Mouse (Mus musculus): Measurements from ENCODE around the gene Gm9903. TPM values are rescaled to one million over a fixed set of nuclear protein-coding genes. Genes with fewer than 3 reads are reported as not detected.

Gene Gm9903
- total and polyA plus RNA-seq, 3 experiments = 0.16 to 0.26 (median 0.21) TPM

DNA sequence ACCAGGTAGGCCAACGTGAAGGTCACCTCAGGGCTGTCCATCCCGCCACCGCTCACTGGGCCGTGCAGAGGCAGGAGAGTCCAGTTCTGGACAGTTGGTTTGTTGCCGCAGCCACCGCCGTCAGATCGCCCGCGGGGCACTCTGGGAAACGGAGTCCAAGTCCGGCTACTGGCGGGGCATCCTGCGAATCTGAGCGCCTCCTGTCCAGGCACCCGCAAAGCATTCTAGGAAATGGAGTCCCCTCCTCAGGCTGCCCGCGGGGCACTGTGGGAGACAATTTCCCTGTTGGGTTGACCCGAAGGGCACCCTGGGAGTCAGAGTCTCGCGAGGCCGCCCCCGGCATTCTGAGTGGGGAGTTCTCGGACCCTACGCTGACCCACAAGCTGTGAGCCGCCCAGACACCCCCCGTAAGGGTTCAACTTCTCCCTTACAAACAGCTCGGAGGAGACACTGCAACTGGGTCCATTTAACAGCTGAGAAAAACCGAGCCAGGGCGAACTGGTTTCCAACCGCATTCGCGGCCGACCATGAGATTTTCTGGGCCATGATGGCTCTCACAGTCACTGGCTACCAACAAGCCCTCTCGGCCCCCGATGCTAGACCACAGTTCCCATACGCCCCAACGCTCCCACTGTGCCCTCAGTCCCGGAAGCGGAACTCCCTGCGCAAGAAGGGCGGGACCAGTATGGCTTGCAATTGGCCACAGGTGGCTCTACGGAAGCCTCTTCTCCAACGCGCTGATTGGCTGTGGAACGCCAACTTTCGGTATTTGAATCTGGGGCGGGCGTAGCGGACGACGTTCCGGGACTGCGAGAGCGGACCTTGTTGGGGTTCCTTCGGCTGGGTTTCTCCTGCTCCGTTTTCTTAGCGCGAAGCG is 28.3 kb downstream of the Gm9903 start, which contains the start of the genes Tacc3 and Tmem129 (continued):
- TF ChIP-seq TCF12 (IDR thresholded peaks at IDR 0.05; ENCODE audit: low read depth, low read length) (peak; percentile 39), MAX (IDR thresholded peaks at IDR 0.05; ENCODE audit: low read length) (no peak), JUN (IDR thresholded peaks at IDR 0.05; ENCODE audit: insufficient read depth, low read depth, low read length) (no peak), ZC3H11A (IDR thresholded peaks at IDR 0.05; ENCODE audit: low read depth, low read length) (no peak), CTCF (conservative IDR thresholded peaks at IDR 0.05 in 1 of 2, IDR thresholded peaks at IDR 0.05 in 1 of 2; ENCODE audit: low read depth in 2 of 2, low read length in 2 of 2) (no peak), TBP (conservative IDR thresholded peaks at IDR 0.05; ENCODE audit: low read depth, low read length) (peak; percentile 51), POLR2AphosphoS2 (IDR thresholded peaks at IDR 0.05; ENCODE audit: low read depth, low read length) (peak; percentile 79; the same call in 1 of the 2 replicates)

DNA sequence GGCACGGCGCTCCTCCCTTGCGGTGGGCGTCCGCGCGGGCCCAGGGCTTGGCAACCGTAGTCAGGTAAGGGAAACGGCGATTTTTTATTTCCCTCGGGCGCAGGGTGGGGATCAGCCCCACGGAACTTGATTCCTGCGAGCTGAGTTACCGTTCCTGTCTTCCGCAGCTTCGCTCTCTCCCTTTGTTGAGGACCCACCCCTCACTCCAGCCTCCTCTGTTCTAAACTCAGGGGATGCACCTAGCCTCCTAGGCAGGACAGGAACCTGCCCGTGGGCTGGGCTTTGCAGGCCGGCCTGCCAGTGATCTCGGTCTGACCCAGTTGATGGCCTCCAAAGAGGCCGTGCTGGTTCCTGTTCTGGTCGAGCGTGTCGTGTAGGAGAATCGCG is 28.9 kb downstream of the Gm9903 start:
- peak; percentile 57 for DNase-seq (ENCODE audit: extremely low read depth)
- in situ Hi-C loops (cut with MboI; ENCODE audit: low pct_ligation_motif_present, low pct_unique_long_range_greater_than_20kb, low sequenced_read_pairs) (no loop called here), dilution Hi-C loops (cut with MboI; ENCODE audit: extremely low pct_ligation_motif_present, extremely low pct_unique_long_range_greater_than_20kb, low sequenced_read_pairs) (no loop called here)
- H3K4me1 ChIP-seq (ENCODE audit: control insufficient read depth in 1 of 2, insufficient read depth in 2 of 2) = peaks cover 13 to 53% of the 10 kb centered on the region in 2 experiments
- peak overlapping the region; percentile 65 to 81 (median 66) for H3K4me3 ChIP-seq (replicated peaks in 1 of 3; ENCODE audit: low read depth in 2 of 3, low read length in 2 of 3, poor library complexity in 1 of 3)
- H3K27me3 ChIP-seq (replicated peaks) = no peaks in the 10 kb centered on the region
- H3K9ac ChIP-seq (ENCODE audit: insufficient read depth, low read depth) = peak overlapping the region; percentile 90
- peak overlapping the region; percentile 79; the same call in 1 of the 2 replicates for H3K4me2 ChIP-seq (ENCODE audit: insufficient read depth, low read depth, poor library complexity, severe bottlenecking)
- peak overlapping the region; percentile 8 for H3K27ac ChIP-seq (ENCODE audit: insufficient read depth, low read depth)
- TF ChIP-seq SIN3A (IDR thresholded peaks at IDR 0.05; ENCODE audit: low read length) = 0 out of 2 replicates have a peak, but pooled peaks have one; percentile 22
- TF ChIP-seq ZC3H11A (IDR thresholded peaks at IDR 0.05; ENCODE audit: low read depth, low read length) = no peak
- 0 out of 2 replicates have a peak, but pooled peaks have one; percentile 5 for TF ChIP-seq MEF2A (IDR thresholded peaks at IDR 0.05; ENCODE audit: borderline replicate concordance, low read depth, low read length)
- H3K36me3 ChIP-seq (replicated peaks in 1 of 2; ENCODE audit: control insufficient read depth in 1 of 2, insufficient read depth in 1 of 2, low read length in 1 of 2) = peaks cover 37 to 56% of the 10 kb centered on the region in 2 experiments
- H3K9me3 ChIP-seq (replicated peaks; ENCODE audit: low read length) = no peaks in the 10 kb centered on the region
- H3K79me2 ChIP-seq (replicated peaks; ENCODE audit: control insufficient read depth, extremely low read depth, insufficient read depth, poor library complexity, severe bottlenecking) = peaks cover 45% of the 10 kb centered on the region

DNA sequence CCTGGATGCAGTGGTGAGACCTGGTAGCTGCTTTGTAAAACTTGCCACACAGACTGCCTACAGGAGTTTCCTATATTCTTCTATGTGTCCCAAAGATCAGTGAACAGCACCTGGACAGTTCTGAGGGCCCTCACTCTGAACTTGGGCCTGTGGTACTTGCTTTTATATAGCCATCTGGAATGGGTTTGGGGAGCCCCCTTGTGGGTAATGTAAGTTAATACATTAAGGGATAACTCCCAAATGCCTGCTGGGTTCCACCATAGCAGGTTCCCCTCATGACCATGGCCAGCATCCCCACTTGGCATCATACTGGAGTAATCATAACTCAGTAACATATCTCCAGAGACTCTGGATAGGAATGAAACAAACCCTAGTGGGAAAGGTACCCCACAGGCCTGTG is 38.5 kb downstream of the Gm9903 start:
- H3K4me2 ChIP-seq (ENCODE audit: insufficient read depth, low read depth, poor library complexity, severe bottlenecking) = no peak overlapping the region
- in situ Hi-C loops (cut with MboI; ENCODE audit: low pct_ligation_motif_present, low pct_unique_long_range_greater_than_20kb, low sequenced_read_pairs) = no loop called here

More for the DNA sequence above, 38.5 kb downstream of the Gm9903 start:
- H3K4me3 ChIP-seq (replicated peaks in 1 of 3; ENCODE audit: low read depth in 2 of 3, low read length in 2 of 3, poor library complexity in 1 of 3) = no peak overlapping the region
- H3K36me3 ChIP-seq (replicated peaks in 1 of 2; ENCODE audit: control insufficient read depth in 1 of 2, insufficient read depth in 1 of 2, low read length in 1 of 2) = peaks cover 76 to 91% of the 10 kb centered on the region in 2 experiments
- no peak overlapping the region for H3K27ac ChIP-seq (ENCODE audit: insufficient read depth, low read depth)
- no peaks in the 10 kb centered on the region for H3K4me1 ChIP-seq (ENCODE audit: control insufficient read depth in 1 of 2, insufficient read depth in 2 of 2)
- TF ChIP-seq ETS1 (conservative IDR thresholded peaks at IDR 0.05; ENCODE audit: low read depth, low read length) (no peak), SMC3 (IDR thresholded peaks at IDR 0.05; ENCODE audit: low read depth, low read length) (peak; percentile 29), PAX5 (IDR thresholded peaks at IDR 0.05; ENCODE audit: low read length) (no peak), MAX (IDR thresholded peaks at IDR 0.05; ENCODE audit: low read length) (no peak), CTCF (conservative IDR thresholded peaks at IDR 0.05 in 1 of 2, IDR thresholded peaks at IDR 0.05 in 1 of 2; ENCODE audit: low read depth in 2 of 2, low read length in 2 of 2) (peak in 1 of 2 experiments; percentile 59; a peak in 2 of 4 replicates), POLR2A (IDR thresholded peaks at IDR 0.05; ENCODE audit: low read depth, low read length) (no peak), RAD21 (IDR thresholded peaks at IDR 0.05; ENCODE audit: low read depth, low read length) (peak; percentile 48)
- no peak overlapping the region for H3K9ac ChIP-seq (ENCODE audit: insufficient read depth, low read depth)
- H3K27me3 ChIP-seq (replicated peaks) = no peaks in the 10 kb centered on the region
- H3K9me3 ChIP-seq (replicated peaks; ENCODE audit: low read length) = no peaks in the 10 kb centered on the region
- DNase-seq (ENCODE audit: extremely low read depth) = peak; percentile 32
- dilution Hi-C loops (cut with MboI; ENCODE audit: extremely low pct_ligation_motif_present, extremely low pct_unique_long_range_greater_than_20kb, low sequenced_read_pairs) = no loop called here
- H3K79me2 ChIP-seq (replicated peaks; ENCODE audit: control insufficient read depth, extremely low read depth, insufficient read depth, poor library complexity, severe bottlenecking) = no peaks in the 10 kb centered on the region; the same call in none of the 2 replicates

Data from CH12.LX (cell line).